Mouse (Mus musculus) bone marrow macrophage, adult 2 months (primary cell): ENCODE measurements around the gene Zfp870.

Experiments
- CTCF ChIP-seq: IDR thresholded peaks from 2 replicates; pipeline ENCODE4 v1.5.1; 2012; ENCODE audit warnings: low read depth, mild to moderate bottlenecking, low read length, moderate library complexity
- POLR2A ChIP-seq: IDR thresholded peaks from 2 replicates; pipeline ENCODE4 v1.6.1; 2012; ENCODE audit warnings: mild to moderate bottlenecking, low read depth, low read length, borderline replicate concordance

DNA sequence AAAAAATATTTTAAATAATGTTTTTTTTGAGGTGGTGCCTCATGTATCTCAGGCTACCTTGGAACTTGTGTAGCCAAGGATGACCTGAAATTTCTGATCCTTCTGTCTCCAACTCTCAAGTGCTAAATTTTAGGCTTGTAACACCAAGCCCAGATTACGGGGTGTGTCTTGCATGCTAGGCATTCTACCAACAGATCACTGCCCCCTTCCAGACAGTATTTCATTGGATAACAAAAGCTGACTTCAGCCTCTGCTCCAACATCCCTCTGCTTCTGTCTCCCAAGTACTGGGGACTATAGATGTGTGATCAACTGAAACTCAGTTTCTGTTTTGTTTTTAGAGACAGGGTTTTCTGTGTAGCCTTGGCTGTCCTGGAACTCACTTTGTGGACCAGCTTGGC, 32.2 kb upstream of the Zfp870 start:
- TF ChIP-seq CTCF (no peak), POLR2A (no peak)
